Mouse (Mus musculus) splenic B cell, adult 2 months (primary cell): Measurements from ENCODE around the gene Kcnj9.

Source experiments
- DNase-seq: peaks from one replicate; pipeline ENCODE4 v3.0.0-alpha.2; 2011; ENCODE audit warnings: low read depth, low spot score
- H3K27me3 ChIP-seq: 2 replicates; pipeline ENCODE4 v1.6.1; 2012; ENCODE audit warnings: mild to moderate bottlenecking, low read length, moderate library complexity, mixed read lengths; ENCODE audit not compliant: control insufficient read depth, poor library complexity, insufficient read depth, severe bottlenecking
- H3K36me3 ChIP-seq: 2 replicates; pipeline ENCODE4 v1.6.1; 2012; ENCODE audit warnings: mild to moderate bottlenecking, low read length, moderate library complexity, mixed read lengths; ENCODE audit not compliant: control insufficient read depth, poor library complexity, insufficient read depth, severe bottlenecking

Kcnj9 gene

GRCm38 (mm10) chr1:172329131-172329530 lies at the start of gene Kcnj9:
Gene Kcnj9, minus strand, starts transcription at chr1:172329318.
- no peak for DNase-seq
- no peaks in the 10 kb centered on the region for H3K36me3 ChIP-seq
- no peaks in the 10 kb centered on the region for H3K27me3 ChIP-seq

- H3K27me3 ChIP-seq = no peaks in the 10 kb centered on the region
- DNase-seq = peak; percentile 48
- peaks cover 8% of the 10 kb centered on the region for H3K36me3 ChIP-seq
Measured at GRCm38 (mm10) chr1:172376758-172377458, 47.8 kb upstream of the Kcnj9 start.

- Histone ChIP-seq H3K36me3 (peaks cover 7% of the 10 kb centered on the region), H3K27me3 (no peaks in the 10 kb centered on the region)
- DNase-seq = peak; percentile 99
Measured at GRCm38 (mm10) chr1:172376198-172376667, 47.1 kb upstream of the Kcnj9 start, which contains the start of gene Pigm. Gene Pigm, plus strand, starts transcription at chr1:172376546.

- peak; percentile 77 for DNase-seq
- Histone ChIP-seq H3K36me3 (no peaks in the 10 kb centered on the region), H3K27me3 (no peaks in the 10 kb centered on the region)
Measured at GRCm38 (mm10) chr1:172368768-172369418, 39.8 kb upstream of the Kcnj9 start.

- H3K36me3 ChIP-seq = no peaks in the 10 kb centered on the region
- no peaks in the 10 kb centered on the region for H3K27me3 ChIP-seq
- DNase-seq = peak; percentile 57
Measured at GRCm38 (mm10) chr1:172364684-172365083, 35.6 kb upstream of the Kcnj9 start.

- DNase-seq = no peak
- Histone ChIP-seq H3K27me3 (no peaks in the 10 kb centered on the region; the same call in 1 of the 2 replicates), H3K36me3 (no peaks in the 10 kb centered on the region)
Measured at GRCm38 (mm10) chr1:172358341-172358740, 29.2 kb upstream of the Kcnj9 start.

GRCm38 (mm10) chr1:172357550-172357949 lies 28.4 kb upstream of the Kcnj9 start:
- Histone ChIP-seq H3K27me3 (no peaks in the 10 kb centered on the region; the same call in 1 of the 2 replicates), H3K36me3 (no peaks in the 10 kb centered on the region)
- peak; percentile 69 for DNase-seq

- no peak for DNase-seq
- H3K36me3 ChIP-seq = no peaks in the 10 kb centered on the region
- no peaks in the 10 kb centered on the region; the same call in 1 of the 2 replicates for H3K27me3 ChIP-seq
Measured at GRCm38 (mm10) chr1:172355336-172355735, 26.2 kb upstream of the Kcnj9 start.

GRCm38 (mm10) chr1:172352453-172352852 lies 23.3 kb upstream of the Kcnj9 start:
- no peaks in the 10 kb centered on the region; the same call in 1 of the 2 replicates for H3K27me3 ChIP-seq
- DNase-seq = no peak
- no peaks in the 10 kb centered on the region for H3K36me3 ChIP-seq

- no peaks in the 10 kb centered on the region for H3K36me3 ChIP-seq
- no peak for DNase-seq
- H3K27me3 ChIP-seq = no peaks in the 10 kb centered on the region; the same call in 1 of the 2 replicates
Measured at GRCm38 (mm10) chr1:172352001-172352400, 22.9 kb upstream of the Kcnj9 start.

- Histone ChIP-seq H3K36me3 (no peaks in the 10 kb centered on the region), H3K27me3 (no peaks in the 10 kb centered on the region)
- DNase-seq = no peak
Measured at GRCm38 (mm10) chr1:172349916-172350812, 21.0 kb upstream of the Kcnj9 start.

- no peaks in the 10 kb centered on the region for H3K36me3 ChIP-seq
- no peak for DNase-seq
- no peaks in the 10 kb centered on the region for H3K27me3 ChIP-seq
Measured at GRCm38 (mm10) chr1:172349504-172349903, 20.4 kb upstream of the Kcnj9 start.

GRCm38 (mm10) chr1:172347382-172347781 lies 18.3 kb upstream of the Kcnj9 start:
- no peaks in the 10 kb centered on the region for H3K36me3 ChIP-seq
- H3K27me3 ChIP-seq = no peaks in the 10 kb centered on the region
- DNase-seq = no peak

- no peak for DNase-seq
- Histone ChIP-seq H3K36me3 (no peaks in the 10 kb centered on the region), H3K27me3 (no peaks in the 10 kb centered on the region)
Measured at GRCm38 (mm10) chr1:172346707-172347106, 17.6 kb upstream of the Kcnj9 start.
